Mouse (Mus musculus) testis, postnatal 14 days (tissue): ENCODE results near the gene 2210016L21Rik.
A peak's percentile ranks its signal among the peaks of the same experiment; 100 is the strongest.
"Not testable (repeated sequence)": the region's sequence is repeated elsewhere in the genome, so short reads cannot be mapped to it uniquely, and the experiment has no call there.

Experiments used
- DNase-seq: peaks from one replicate; pipeline ENCODE4 v3.0.0; 2021; ENCODE audit warnings: low spot score

2210016L21Rik gene

DNA sequence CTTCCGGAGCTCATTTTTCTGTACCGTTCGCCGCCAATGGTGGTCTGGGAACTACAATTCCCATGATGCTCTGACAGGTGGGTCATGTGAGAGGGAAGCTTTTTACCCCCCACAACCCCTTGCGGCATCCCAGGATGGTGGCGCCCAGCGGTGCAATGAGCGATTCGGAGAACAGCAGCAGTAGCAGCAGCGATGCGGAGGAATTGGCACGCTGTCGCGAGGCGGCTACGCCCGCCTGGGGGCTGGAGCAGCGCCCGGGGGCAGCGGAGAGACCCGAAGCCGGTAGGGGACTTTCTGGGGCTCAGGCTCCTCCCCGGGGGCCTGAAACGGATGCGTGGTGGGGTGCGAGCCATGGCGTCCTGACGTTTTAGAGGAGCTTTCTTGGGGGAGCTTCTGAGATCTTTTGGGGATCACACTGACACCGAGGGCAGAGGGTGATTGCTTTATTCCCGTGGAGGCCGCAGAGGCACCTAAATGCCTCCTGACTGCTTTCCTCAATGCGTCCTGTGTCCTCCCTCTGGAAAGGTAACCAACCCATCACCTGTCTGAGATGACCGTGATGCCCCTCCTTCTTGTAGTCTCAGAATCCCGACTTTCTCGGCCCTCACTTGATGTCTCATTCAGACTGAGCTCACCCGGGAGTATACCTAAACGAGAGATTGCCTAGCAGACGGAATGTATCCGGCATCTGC, at the start of gene 2210016L21Rik:
Gene 2210016L21Rik, plus strand, starts transcription at position 85 of the 692 bp plus-strand sequence.
- DNase-seq: peak; percentile 89

DNA sequence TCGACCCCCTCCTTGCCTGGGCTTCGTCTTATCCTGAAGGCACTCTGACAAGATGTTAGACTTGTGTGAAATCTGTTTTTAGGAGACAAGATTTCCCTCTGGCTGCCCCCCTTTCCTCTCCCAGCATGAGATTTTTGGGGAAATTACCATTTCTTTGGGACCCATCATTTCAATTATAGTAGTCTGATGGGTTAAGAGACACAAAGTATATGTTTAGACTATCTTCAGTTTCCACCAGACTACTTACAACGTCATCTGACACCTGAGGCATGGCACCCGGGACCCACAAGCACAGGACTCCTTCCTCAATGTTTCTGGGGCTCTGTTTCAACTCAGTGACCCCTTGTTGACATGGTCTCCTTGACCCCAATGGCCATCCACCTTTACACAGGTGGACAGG, 46.4 kb upstream of the 2210016L21Rik start:
- no peak for DNase-seq

DNA sequence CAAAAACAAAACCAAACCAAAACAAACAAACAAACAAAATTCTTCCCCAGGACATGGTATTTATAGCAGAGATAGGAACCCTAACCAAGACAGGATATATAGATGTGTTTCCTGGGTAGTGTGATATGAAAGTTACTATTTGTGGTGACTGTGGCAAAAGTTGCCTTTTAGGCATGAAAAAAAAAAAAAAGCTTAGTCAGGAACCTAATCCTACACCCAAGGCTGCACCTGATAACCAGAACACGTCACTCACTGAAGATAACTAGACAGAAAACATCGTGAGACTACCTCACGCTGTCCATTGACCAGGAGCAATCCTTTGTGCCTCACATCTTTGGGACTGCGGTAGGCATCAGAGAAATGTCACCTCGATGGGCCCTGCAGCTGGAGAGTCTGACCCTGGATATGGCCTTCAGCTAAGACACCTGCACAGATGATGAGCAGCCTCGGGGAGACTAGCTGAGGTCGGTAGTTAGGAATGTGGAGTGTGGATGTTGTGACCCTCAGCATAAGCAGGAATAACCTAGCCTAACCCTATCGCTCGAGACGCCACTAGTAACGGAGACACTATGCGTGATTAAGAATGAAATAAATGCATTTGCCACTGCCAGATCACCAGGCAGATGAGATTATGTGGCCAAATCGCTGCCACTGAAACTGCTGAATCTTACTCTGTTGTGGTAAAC, 45.1 kb upstream of the 2210016L21Rik start, which contains the start of gene Oasl2:
Gene Oasl2, plus strand, starts transcription at position 249 of the 686 bp plus-strand sequence.
- DNase-seq: no peak

DNA sequence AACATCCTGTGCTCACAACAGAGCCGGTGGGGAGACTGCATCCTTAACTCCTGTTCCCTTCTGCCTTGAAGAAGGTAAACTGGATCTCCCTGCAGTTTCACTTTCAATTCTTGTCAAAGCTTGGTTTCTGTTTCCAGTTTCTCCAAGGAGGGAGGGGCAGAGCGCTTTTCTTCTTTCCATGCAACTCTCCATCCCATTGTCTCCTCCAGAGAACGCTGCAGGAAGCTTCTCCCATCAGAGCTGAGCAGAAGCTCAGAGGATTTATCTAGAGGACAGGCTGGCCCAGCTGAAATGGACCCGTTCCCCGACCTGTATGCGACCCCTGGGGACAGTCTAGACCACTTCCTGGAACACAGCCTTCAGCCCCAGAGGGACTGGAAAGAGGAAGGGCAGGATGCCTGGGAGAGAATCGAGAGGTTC, 44.6 kb upstream of the 2210016L21Rik start:
- DNase-seq: peak; percentile 31

DNA sequence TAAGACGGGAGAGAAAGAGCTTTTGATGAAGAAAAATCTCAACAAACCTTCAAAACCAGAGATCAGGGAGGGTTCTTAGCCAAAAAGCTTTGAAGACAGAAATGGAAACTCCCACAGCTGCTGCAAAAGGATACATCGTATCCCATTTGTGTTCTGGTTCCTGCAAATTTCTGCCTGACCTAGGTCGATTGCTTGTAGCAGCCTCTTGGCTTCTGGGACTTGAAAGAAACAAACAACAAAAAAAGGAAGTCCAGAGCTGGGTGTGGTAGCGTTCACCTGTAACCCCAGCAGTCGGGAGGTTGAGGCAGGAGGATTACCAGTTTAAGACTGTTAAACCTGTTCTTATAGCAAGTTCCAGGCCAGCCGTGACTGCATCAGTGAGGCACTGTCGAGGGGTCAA, 43.1 kb upstream of the 2210016L21Rik start:
- peak; percentile 66 for DNase-seq

DNA sequence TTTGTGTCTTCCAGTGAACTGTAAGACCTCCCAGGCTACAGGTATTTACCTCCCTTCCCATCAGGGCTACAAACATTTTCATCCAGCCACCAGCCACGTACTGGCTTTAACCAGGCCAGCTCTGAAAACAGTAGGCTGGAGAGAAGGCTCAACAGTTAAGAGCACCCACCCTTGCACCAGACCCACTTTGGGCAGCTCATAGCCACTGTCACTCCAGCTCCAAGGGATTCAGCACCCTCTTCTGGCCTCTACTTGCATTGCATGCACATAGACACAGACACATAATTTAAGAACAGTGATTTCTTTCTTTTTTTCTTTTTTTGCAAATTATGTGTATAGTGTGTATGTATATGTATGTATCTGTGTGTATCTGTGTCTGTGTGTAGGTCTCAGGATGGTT, 39.5 kb upstream of the 2210016L21Rik start:
- DNase-seq: no peak

DNA sequence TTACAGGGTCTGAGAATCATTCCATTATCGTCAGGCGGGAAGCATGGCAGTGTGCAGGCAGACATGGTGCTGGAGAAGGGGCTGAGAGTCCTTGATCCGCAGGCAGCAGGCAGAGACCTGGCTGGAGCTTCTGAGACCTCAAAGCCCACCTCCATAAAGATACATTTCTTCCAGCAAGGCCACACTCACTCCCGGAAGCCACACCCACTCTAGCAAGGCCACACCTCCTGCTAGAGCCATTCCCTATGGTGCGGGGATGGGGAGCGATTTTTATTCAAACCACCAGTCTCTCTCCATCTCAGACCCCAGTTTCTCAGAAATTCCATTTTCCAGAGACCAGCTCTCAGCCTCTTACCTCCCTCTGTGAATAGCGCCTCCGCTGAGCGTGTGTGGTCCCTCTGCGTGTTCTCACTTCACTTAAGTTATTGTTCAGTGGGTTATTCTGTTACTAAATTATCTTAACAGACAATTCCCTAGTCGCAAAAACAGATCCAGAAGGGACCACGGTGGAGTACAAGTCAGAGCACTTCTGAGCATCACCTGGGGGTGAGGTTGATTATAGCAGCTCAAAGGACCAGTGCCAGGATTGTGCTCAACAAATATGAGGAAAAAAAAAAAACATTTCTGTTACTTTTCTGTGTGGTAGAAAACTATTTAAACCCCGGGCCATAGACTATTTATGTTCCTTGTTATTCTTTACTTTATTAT, 33.2 kb upstream of the 2210016L21Rik start:
- no peak for DNase-seq

DNA sequence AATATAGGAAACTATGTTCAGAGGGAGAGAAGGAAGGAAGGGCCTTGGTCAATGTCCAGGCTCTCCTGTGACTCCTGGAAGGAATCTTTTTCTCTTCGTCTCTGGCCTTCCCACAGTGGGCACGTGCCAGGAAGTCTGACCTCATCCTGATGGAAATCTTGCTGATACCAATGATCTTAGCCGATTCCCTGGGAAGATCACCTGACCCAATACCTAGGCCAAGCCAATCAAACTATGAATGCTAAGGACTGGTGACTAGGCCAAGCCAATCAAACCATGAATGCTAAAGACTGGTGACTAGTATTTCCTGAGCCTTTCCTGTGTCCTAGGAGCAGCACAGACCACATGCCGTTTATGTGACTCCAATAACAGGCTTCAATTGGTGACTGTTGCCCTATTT, 28.3 kb upstream of the 2210016L21Rik start:
- no peak for DNase-seq

DNA sequence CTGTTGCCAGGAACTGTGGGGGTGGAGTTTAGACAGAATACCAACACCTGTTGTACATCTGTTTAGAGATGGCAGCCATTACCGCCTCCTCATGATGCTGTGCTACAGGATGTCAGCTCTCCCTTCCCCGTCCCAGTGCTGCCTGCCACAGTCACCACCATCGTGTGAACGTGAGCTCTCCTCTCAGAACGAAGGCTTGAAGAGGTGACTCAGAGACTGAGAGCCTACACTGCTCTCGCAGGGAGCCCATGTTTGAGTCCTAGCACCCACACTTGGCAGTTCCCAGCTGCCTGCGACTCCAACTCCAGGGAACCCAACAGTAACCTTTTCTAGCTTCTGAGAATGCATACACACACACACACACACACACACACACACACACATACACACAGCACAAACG, 27.1 kb upstream of the 2210016L21Rik start:
- DNase-seq: no peak

DNA sequence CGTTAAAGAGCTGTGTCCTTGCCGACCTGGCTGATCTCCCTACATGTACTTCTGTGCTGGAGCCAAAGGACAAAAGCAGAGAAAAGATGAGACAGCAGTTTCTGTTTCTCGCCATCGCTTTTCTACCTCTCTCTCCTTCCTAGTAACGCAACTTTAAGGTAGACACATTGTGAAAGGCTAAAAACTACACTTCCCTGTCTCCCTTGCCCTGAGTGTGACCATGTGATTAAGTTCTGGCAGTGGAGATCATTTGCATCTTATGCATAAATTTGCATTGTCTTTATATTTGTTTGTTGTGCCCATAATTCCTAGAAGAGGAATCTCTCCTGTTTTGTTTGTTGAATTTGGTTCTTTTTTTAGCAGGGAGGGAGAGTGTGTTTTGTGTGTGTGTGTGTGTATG, 26.1 kb upstream of the 2210016L21Rik start:
- DNase-seq: no peak

DNA sequence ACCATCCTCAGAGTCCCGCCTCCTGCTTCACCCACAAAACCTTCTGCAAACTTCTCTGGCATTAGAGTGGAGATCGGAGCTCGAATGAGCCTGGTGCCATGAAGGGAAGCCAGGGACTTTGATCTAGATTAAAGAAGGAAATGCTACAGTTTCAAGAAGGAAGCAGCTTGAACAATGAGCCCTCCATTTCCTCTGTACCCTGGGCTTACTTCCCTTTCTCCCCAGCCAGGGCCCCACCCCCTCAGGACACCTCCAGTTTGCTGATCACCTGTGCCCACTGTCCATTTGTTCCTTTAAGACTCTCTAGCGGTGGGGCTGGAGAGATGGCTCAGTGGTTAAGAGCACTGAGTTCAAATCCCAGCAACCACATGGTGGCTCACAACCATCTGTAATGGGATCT, 25.2 kb upstream of the 2210016L21Rik start:
- DNase-seq: no peak

DNA sequence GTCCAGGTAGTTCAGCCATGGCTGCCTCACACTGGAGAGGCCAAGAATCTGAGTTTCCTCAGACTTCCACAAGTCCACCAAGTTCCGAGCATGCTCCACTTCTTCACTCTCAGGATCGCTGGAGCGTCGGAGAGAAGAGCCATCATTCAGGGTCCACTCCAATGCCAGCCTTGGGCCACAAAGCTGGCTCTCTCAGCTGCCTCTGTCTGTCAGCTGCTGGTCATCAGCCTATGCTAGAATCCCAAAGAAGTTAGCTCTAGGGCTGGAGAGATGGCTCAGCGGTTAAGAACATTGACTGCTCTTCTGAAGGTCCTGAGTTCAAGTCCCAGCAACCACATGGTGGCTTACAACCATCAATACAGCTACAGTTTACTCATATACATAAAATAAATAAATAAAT, 24.6 kb upstream of the 2210016L21Rik start:
- not testable (repeated sequence) for DNase-seq

DNA sequence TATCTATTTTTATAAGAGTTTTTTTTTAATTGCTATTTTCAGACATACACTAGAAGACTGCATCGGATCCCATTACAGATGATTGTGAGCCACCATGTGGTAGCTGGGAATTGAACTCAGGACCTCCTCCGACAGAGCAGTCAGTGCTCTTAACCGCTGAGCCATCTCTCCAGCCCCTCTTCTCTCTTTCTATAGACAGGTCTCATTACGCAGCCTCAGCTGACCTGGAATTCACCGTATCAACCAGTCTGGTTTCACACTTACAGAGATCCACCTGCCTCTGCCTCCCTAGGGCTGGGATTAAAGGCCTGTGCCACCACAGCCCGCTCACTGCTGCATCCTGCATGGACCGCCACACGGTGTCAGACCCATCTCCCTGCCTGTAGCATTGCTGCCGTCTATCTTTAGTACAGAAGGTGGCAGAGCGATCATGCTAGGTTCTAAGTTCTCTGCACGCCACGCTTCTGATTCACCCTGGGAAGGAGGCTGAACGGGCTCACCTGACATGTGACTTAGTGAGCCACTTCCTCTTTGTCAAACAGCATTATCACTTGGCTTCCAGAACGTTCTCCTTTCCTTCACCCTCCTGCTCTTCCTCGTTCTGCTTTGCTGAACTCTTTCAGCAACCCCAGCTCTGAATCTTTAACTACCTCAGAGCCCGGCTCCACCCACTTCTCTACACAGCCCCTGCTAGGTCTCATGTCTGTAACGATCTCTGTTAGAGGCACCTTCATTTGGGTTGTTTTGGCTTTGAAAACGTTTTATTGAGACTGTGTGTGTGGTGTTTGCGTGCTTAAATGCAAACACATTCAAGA, 20.2 kb upstream of the 2210016L21Rik start:
- no peak for DNase-seq

DNA sequence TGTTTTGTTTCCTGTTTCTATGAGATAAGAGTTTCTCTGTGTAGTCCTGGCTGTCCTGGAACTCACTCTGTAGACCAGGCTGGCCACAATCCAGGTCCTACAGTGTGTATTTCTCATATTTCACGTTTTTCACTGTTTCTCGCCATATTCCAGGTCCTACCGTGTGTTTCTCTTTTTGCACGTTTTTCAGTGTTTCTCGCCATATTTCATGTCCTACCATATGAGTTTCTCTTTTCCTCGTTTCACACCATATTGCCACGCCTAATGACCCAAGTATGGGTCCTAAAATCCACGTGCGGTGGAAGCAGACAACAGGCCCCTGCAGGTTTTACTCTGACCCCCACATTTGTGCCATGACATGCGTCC, 19.6 kb upstream of the 2210016L21Rik start:
- DNase-seq: no peak

DNA sequence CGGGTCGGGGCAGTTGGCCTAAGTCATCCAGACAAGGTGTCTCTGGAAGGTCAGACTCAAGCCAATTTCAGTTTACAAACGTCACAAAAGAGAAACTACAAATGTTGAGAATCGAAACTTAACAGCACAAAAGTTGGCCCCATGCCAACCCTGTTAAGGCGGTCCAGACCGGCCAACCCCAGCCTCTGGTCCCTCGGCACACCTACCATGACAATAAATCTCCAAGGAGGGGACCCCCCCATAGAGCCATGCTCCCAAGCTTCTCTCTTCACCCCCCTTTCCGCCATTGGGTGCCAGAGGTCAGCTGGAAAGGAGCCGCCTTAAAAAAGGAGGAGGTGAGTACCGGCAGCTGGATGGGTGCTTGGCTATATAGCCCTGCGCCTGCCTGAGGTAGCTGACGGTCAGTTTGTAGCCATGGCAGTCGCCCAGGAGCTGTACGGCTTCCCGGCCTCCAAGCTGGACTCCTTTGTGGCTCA, 18.9 kb upstream of the 2210016L21Rik start, which contains the start of gene Oasl1:
Gene Oasl1, plus strand, starts transcription at position 243 of the 476 bp plus-strand sequence.
- DNase-seq: peak; percentile 31

DNA sequence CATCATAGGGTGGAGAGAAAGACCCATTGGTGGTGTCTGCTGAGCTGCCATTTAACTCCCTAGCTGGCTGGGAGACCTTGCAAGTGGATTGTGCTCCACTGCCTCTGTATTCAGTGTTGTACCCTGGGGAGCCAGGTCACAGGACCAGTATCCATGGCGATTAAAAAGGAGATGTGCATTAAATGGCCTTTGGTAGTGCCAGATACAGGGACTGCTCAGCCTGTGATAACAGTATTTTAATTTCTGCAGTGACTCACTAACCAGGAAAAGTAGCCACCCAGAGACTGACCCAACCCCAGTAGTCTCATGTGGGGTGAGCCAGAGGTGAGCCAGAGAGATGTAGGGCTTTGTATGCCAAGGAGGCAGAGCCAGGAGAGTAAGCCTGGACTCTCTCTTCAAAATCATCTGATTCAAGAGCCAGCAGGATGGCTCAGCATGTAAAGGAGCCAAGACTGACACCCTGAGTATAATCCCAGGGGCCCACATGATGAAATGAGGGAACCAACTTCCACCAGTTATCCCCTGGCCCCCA, 15.7 kb upstream of the 2210016L21Rik start:
- no peak for DNase-seq

DNA sequence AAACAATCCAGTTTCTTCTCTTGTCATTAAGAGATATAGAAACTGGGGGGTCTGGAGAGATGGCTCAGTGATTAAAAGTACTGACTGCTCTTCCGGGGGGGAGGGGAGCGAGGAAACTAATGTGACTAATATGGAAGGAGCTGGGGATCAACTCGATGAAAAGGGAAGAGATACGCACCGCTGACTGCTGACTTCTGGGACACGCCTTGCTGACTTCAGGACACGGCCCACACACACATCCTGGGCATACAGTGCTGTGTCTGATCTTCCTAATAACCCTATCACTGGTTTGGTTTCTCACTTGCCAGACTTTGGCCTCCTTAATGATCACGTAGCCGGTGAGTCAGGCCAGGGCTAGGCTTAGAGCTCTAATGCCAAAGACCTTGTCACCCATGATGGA, 15.2 kb upstream of the 2210016L21Rik start:
- no peak for DNase-seq

DNA sequence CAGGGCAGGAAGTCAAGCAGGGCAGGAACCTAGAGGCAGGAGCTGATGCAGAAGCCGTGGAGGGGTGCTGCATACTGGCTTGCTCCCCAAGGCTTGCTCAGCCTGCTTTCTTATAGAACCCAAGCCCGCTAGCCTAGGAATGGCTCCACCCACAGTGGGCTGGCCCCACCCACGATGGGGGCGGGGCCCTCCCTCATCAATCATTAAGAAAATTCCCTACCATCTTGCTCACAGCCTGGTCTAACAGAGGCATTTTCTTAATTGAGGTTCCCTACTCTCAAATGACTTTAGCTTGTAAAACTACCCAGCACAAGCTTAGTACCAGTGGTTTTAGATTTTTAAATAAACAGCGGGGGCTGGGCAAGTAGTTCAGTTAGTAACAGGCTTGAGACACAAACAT, 10.3 kb upstream of the 2210016L21Rik start:
- no peak for DNase-seq

DNA sequence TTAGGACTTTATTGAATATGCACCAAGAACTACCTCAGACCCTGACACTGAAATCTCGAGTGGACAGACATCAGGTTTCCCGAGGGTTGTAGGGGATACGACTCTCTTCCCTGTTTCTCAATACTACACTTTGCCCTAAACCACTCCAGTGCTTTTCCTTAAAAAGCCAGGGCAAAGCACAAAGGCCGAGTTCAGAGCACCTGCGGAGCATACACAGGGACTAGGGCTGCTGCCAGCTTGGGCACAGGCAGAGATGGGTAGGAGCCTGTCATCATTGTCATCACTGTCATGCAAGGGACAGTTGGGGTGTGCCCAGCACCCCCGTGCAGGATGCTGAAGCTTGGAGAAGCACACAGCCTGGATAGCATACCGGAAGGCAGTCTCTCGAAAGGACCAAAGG, 8.8 kb upstream of the 2210016L21Rik start:
- DNase-seq: no peak

DNA sequence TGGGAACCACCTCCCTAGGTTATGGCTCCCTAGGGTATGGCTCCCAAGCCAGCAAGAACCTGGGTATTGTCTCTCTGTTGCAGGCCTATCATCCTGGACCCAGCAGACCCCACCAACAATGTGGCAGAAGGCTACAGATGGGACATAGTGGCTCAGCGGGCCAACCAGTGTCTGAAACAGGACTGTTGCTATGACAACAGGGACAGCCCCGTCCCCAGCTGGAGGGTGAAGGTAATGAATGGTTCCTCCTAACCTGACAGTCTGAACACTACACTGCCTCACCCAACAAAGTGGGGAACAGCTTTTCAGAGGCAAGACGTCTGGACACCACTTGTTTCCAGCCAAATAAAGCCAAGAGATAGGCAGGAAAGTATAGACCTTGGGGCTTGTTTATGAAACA, 6.1 kb upstream of the 2210016L21Rik start:
- DNase-seq: no peak

DNA sequence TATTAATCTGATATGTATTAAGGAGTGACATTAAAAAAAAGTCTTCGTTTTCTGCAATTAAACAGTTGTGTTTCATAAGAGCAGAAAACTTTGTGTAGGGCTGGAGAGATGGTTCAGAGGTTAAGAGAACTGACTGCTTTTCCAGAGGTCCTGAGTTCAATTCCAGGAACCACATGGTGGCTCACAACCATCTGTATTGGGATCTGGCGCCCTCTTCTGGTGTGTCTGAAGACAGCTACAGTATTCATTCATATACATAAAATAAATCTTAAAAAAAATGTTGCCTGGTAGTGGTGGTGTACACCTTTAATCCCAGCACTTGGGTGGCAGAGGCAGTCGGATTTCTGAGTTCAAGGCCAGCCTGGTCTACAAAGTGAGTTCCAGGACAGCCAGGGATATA, 820 bp upstream of the 2210016L21Rik start:
- not testable (repeated sequence) for DNase-seq

DNA sequence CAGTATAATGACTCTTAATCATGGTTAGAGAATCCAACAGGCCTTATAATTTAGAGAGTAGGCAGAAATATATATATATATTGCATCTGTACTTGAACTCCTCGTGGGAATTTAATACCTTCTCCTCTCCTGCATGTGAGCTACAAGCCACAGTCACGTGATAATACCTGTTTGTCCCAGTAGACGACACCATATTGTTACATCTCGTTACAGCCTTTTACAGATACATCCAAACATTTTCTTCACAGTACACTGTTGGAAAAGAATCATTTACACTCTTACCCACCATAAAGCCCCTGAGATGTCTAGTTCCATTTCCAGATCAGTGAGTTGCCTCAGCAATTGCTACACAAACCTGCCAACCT, 790 bp downstream of the 2210016L21Rik start:
- DNase-seq: no peak
